In genomic region chr5:35670412-35670801, GRCm38 (mm10) we compare ENCODE assay signal across 9 mouse cellular contexts. TPM values are rescaled to one million over a fixed set of nuclear protein-coding genes. Genes with fewer than 3 reads are reported as not detected.
DNase-seq lines count a peak whose midpoint lies in the region; ATAC-seq lines count a peak whose summit lies in the region.
"Had no signal": no experiment of that assay in that cellular context is flagged by ENCODE, and none has a peak within 500 bp of the region (broad histone marks: within the 10 kb centered on the region; RNA-seq: fewer than 3 reads in every experiment).

No protein-coding gene starts in this region.

- no peak overlapping the region for H3K27ac ChIP-seq in forebrain, embryonic 13.5 days
- H3K27ac ChIP-seq in forebrain, embryonic 11.5 days (ENCODE audit: low read depth, low read length): no peak overlapping the region
- peak overlapping the region; percentile 64; the same call in 1 of the 2 replicates for H3K27ac ChIP-seq in neural tube, embryonic 15.5 days (replicated peaks)
- H3K27ac ChIP-seq: liver, embryonic 15.5 days had no signal

- WGBS in forebrain, embryonic 13.5 days: 63% methylated on average over 6 of the region's 6 CpGs
- WGBS in forebrain, embryonic 11.5 days: 62% methylated on average over 6 of the region's 6 CpGs
- WGBS in neural tube, embryonic 15.5 days: 49% methylated on average over 6 of the region's 6 CpGs

- H3K36me3 ChIP-seq in forebrain, embryonic 13.5 days (ENCODE audit: poor library complexity, severe bottlenecking): no peaks in the 10 kb centered on the region
- no peaks in the 10 kb centered on the region for H3K36me3 ChIP-seq in forebrain, embryonic 11.5 days (ENCODE audit: control insufficient read depth, insufficient read depth, low read length)
- H3K36me3 ChIP-seq in neural tube, embryonic 15.5 days: no peaks in the 10 kb centered on the region
- H3K36me3 ChIP-seq: liver, embryonic 15.5 days had no signal

- intact Hi-C loops in left cerebral cortex, postnatal 4 days (cut with DNase I): no loop called here

- 0 out of 2 replicates have a peak, but pooled peaks have one; percentile 19 for ATAC-seq in forebrain, embryonic 13.5 days
- ATAC-seq in forebrain, embryonic 11.5 days (replicated peaks; ENCODE audit: low FRiP score): no peak
- no peak for ATAC-seq in neural tube, embryonic 15.5 days (ENCODE audit: low FRiP score)

- H3K9ac ChIP-seq in forebrain, embryonic 13.5 days: no peak overlapping the region
- H3K9ac ChIP-seq in forebrain, embryonic 11.5 days (ENCODE audit: low read length): no peak overlapping the region
- no peak overlapping the region for H3K9ac ChIP-seq in neural tube, embryonic 15.5 days (replicated peaks)
- H3K9ac ChIP-seq: liver, embryonic 15.5 days had no signal

- H3K4me3 ChIP-seq in forebrain, embryonic 13.5 days: no peak overlapping the region
- no peak overlapping the region for H3K4me3 ChIP-seq in forebrain, embryonic 11.5 days (ENCODE audit: low read depth, low read length)
- H3K4me3 ChIP-seq in neural tube, embryonic 15.5 days (replicated peaks): no peak overlapping the region
- H3K4me3 ChIP-seq: liver, embryonic 15.5 days had no signal

- no peak for DNase-seq in forebrain, embryonic 11.5 days (ENCODE audit: low spot score)
- peak; percentile 15 for DNase-seq in right cerebral cortex, adult 18-20 months
- DNase-seq in right cerebral cortex, postnatal 25 days: no peak
- peak; percentile 40 for DNase-seq in left cerebral cortex, postnatal 4 days
- no peak for DNase-seq in ovary, adult 18-20 months (ENCODE audit: low spot score)
- no peak for DNase-seq in thymus, postnatal 0 days (ENCODE audit: low spot score)

- H3K4me2 ChIP-seq in forebrain, embryonic 13.5 days: no peak overlapping the region
- no peak overlapping the region for H3K4me2 ChIP-seq in forebrain, embryonic 11.5 days (ENCODE audit: low read depth, low read length, severe bottlenecking)
- H3K4me2 ChIP-seq in neural tube, embryonic 15.5 days: no peak overlapping the region
- H3K4me2 ChIP-seq: liver, embryonic 15.5 days had no signal

- H3K4me1 ChIP-seq in forebrain, embryonic 13.5 days: 0 out of 2 replicates have a peak, but pooled peaks cover 6% of the 10 kb centered on the region
- H3K4me1 ChIP-seq in forebrain, embryonic 11.5 days (replicated peaks; ENCODE audit: control insufficient read depth, insufficient read depth, low read length): peaks cover 3% of the 10 kb centered on the region; the same call in 1 of the 2 replicates
- peaks cover 42% of the 10 kb centered on the region for H3K4me1 ChIP-seq in neural tube, embryonic 15.5 days

- no peaks in the 10 kb centered on the region for H3K27me3 ChIP-seq in forebrain, embryonic 13.5 days
- H3K27me3 ChIP-seq in forebrain, embryonic 11.5 days (ENCODE audit: control insufficient read depth, insufficient read depth, low read length): no peaks in the 10 kb centered on the region
- H3K27me3 ChIP-seq in neural tube, embryonic 15.5 days (replicated peaks): no peaks in the 10 kb centered on the region
- H3K27me3 ChIP-seq: liver, embryonic 15.5 days had no signal

- H3K9me3 ChIP-seq in forebrain, embryonic 13.5 days (replicated peaks): no peaks in the 10 kb centered on the region
- H3K9me3 ChIP-seq in forebrain, embryonic 11.5 days (ENCODE audit: control insufficient read depth, low read length): no peaks in the 10 kb centered on the region
- no peaks in the 10 kb centered on the region for H3K9me3 ChIP-seq in neural tube, embryonic 15.5 days (replicated peaks)
- H3K9me3 ChIP-seq: liver, embryonic 15.5 days had no signal

RNA-seq across cellular contexts. Expression of gene Htra3, which starts 9.2 kb away (rescaled TPM):
- polyA plus RNA-seq in forebrain, embryonic 13.5 days (2015; fragmentation: Nextera tagmentation; extraction: Ambion mirVana): 6.3 and 6.8 TPM in 2 replicates
- 5.7 and 6.3 TPM in 2 replicates for polyA plus RNA-seq in forebrain, embryonic 11.5 days (2014; fragmentation: Nextera tagmentation; extraction: Ambion mirVana)
- total RNA-seq in left cerebral cortex, postnatal 4 days (2021): 10 to 100 TPM; 14.9 to 17.1 TPM
- polyA plus RNA-seq in neural tube, embryonic 15.5 days (2015; fragmentation: Nextera tagmentation; extraction: Ambion mirVana): 21.3 and 23.9 TPM in 2 replicates
- polyA plus RNA-seq in thymus, postnatal 0 days (2015; fragmentation: Nextera tagmentation; extraction: Ambion mirVana): 8.9 and 10.4 TPM in 2 replicates

Comparison
In these comparisons a context has a peak if more than half of its experiments do, and no peak if none do; other contexts are left out.
1. DNase-seq: peak in right cerebral cortex, adult 18-20 months (single experiment) and left cerebral cortex, postnatal 4 days (single experiment); none in forebrain, embryonic 11.5 days (single experiment), right cerebral cortex, postnatal 25 days (single experiment), ovary, adult 18-20 months (single experiment) and thymus, postnatal 0 days (single experiment).